Mouse (Mus musculus) heart, embryonic 16.5 days (tissue): ENCODE data around the gene Rgl3. TPM values are rescaled to one million over a fixed set of nuclear protein-coding genes. Genes with fewer than 3 reads are reported as not detected.

Experiments
- ATAC-seq: fragments of 200-750 bp; cut with Nextera tagmentation; replicated peaks from 2 replicates; pipeline ENCODE4 v1.8.0; 2017; ENCODE audit warnings: moderate number of reproducible peaks; ENCODE audit not compliant: insufficient read depth, low FRiP score; ENCODE audit errors: extremely low read depth
- H3K27ac ChIP-seq: fragments of 300-500 bp; sonication (generic); 2 replicates; pipeline ENCODE4 v1.5.1; 2014; ENCODE audit warnings: mild to moderate bottlenecking, low read length, control low read depth, moderate library complexity
- H3K27me3 ChIP-seq: fragments of 300-500 bp; sonication (generic); 2 replicates; pipeline ENCODE4 v1.6.1; 2014; ENCODE audit warnings: low read length, mixed read lengths; ENCODE audit not compliant: control insufficient read depth, insufficient read depth
- H3K36me3 ChIP-seq: fragments of 300-500 bp; sonication (generic); 2 replicates; pipeline ENCODE4 v1.6.1; 2014; ENCODE audit not compliant: control insufficient read depth, insufficient read depth
- H3K4me1 ChIP-seq: fragments of 300-500 bp; sonication (generic); 2 replicates; pipeline ENCODE4 v1.6.1; 2014; ENCODE audit warnings: low read length, mixed read lengths; ENCODE audit not compliant: control insufficient read depth, insufficient read depth
- H3K4me2 ChIP-seq: fragments of 300-500 bp; sonication (generic); 2 replicates; pipeline ENCODE4 v1.6.1; 2014; ENCODE audit warnings: low read depth, mild to moderate bottlenecking, control low read depth, low read length
- H3K4me3 ChIP-seq: fragments of 300-500 bp; sonication (generic); 2 replicates; pipeline ENCODE4 v1.5.1; 2014; ENCODE audit warnings: mild to moderate bottlenecking, control low read depth, low read length
- H3K9ac ChIP-seq: fragments of 300-500 bp; sonication (generic); 2 replicates; pipeline ENCODE4 v1.6.1; 2014; ENCODE audit warnings: low read length, control low read depth
- H3K9me3 ChIP-seq: fragments of 300-500 bp; sonication (generic); replicated peaks from 2 replicates; pipeline ENCODE4 v1.6.1; 2016; ENCODE audit warnings: low read length; ENCODE audit not compliant: control insufficient read depth
- WGBS: fragments of 180-500 bp; shearing (Covaris S2); extraction: QIAGEN DNeasy Blood & Tissue Kit; methylation state at CpG from one replicate; pipeline ENCODE4 v1.1.7; 2014; 5-methylcytosine and 5-hydroxymethylcytosine counted together
- polyA plus RNA-seq: library from polyadenylated mRNA; unstranded; fragments of >200 nt; fragmentation: Nextera tagmentation; extraction: Ambion mirVana; gene quantifications from 2 replicates; pipeline ENCODE4 v1.2.1, GENCODE M21; 2015

Rgl3 gene
- polyA plus RNA-seq, result 2.6 and 3.0 TPM in 2 replicates

DNA sequence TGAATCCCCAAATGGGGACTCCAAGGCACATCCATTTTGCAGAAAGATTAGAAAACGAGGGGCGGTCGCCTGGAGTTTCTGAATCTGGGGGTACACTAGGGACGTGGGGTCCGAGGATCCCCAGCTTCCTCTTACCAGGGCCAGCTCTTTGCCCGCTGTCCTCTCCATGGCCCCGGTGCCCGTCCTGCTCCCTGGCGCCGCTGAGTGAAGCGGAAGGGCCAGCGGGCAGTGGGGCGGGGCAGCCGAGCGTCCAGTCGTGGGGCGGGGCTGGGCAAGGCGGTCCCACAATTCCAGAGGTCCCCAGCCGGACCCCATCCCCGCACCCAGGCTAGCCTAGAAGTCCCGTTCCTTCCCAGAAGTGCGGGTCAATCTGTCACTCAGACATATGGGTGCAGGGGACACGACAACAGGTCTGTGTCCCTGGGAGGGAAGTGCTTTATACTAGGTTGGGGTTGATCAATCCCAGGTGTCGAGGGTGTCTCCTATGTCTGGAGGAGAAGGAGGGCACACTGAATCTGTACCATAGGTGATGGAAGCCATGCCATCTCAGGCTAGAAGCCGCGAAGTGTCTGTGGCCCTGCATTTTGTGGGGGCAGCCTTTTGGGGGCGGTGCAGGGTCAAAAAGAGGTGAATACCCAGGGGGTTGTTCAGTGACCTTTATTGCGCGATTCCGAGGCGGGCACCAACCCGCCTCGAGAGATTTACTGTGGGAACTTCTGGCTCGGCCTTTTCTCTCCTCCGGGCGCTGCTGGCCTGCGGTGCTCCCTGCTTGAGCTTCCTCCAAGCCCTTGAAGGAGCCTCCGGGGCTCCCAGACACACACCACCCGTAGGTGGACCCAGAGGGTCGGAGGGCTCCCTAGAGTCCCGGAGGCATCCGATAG, at the start of gene Rgl3:
TSS of gene Rgl3 (minus strand) at position 217 of the 881 bp plus-strand sequence.
- ATAC-seq, result peak; percentile 67
- peak within 1 kb of the TSS; percentile 56 for H3K4me3 ChIP-seq
- H3K9ac ChIP-seq, result peak within 1 kb of the TSS; percentile 64
- H3K4me1 ChIP-seq, result peaks cover 13% of the 10 kb centered on the region
- no peaks in the 10 kb centered on the region for H3K36me3 ChIP-seq
- no peak within 1 kb of the TSS for H3K27ac ChIP-seq
- no peaks in the 10 kb centered on the region for H3K9me3 ChIP-seq
- H3K27me3 ChIP-seq, result peaks cover 73% of the 10 kb centered on the region
- WGBS, result 2% methylated on average over 42 of the region's 42 CpGs
- H3K4me2 ChIP-seq, result peak within 1 kb of the TSS; percentile 75

DNA sequence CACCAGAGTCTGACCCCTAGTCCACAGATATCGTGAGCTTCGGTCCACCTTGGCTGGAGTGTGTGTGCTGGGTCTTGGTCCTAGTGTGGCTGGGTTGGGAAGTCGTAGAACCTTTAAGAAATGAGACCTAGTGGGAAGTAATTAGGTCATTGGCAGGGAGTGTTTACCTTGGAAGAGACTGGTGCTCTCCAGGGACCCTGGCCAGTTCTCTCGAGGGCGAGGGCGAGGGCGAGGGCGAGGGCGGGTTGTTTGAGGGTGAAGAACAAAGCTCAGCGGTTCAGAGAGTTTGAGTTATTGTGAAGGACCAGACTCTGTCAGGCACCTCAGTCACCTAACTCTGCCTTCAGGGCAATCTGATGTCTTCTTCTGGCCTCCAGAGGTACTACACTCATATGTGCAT, 48.6 kb upstream of the Rgl3 start:
- H3K36me3 ChIP-seq, result no peaks in the 10 kb centered on the region

DNA sequence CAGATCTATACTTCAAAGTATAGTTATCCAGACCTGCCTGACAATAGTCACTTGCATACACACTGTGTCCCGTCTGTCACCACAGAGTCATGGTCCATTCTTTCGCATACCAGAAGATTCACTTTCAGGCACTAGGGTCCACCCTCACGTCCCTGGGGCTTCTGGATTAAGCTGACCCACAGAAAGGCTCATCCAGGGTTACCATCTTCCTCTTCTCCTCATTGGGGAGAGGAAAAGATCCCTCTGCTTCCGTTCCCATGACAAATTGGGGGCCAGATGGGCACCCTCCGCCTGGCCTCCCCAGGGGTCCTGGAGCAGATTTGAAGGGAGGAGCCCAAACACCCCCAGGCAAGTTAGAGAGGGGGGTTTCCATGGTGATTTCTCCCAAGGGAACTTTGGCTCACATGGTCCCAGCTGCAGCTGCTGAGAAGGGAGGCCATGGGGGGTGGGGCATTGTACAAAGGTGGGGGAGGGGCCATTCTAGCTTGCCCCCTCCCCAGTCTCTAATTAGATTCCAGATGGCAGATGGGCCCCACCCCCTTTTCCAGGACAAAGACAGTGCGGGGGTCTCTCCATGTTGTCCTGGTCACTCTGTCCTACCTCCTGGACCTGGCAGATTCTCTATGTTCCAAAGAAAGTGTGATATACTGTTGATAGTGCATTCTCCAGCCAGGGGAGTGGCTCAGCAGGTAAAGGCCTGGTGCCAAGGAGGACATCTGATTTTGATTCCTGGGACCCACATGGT, 46.2 kb upstream of the Rgl3 start:
- no peak overlapping the region for H3K9ac ChIP-seq
- H3K4me3 ChIP-seq, result no peak overlapping the region
- 56% methylated on average over 6 of the region's 6 CpGs for WGBS
- 0 out of 2 replicates have a peak, but pooled peaks cover under 1% of the 10 kb centered on the region for H3K9me3 ChIP-seq
- no peak overlapping the region for H3K27ac ChIP-seq
- no peaks in the 10 kb centered on the region for H3K27me3 ChIP-seq
- H3K4me1 ChIP-seq, result no peaks in the 10 kb centered on the region
- no peaks in the 10 kb centered on the region for H3K36me3 ChIP-seq
- ATAC-seq, result no peak
- no peak overlapping the region for H3K4me2 ChIP-seq

More for the DNA sequence above, 48.6 kb upstream of the Rgl3 start:
- no peak for ATAC-seq
- Histone ChIP-seq H3K4me3 (no peak overlapping the region), H3K4me2 (no peak overlapping the region), H3K4me1 (no peaks in the 10 kb centered on the region), H3K27me3 (no peaks in the 10 kb centered on the region), H3K9me3 (0 out of 2 replicates have a peak, but pooled peaks cover 2% of the 10 kb centered on the region), H3K27ac (no peak overlapping the region), H3K9ac (no peak overlapping the region)
- 68% methylated on average over 10 of the region's 10 CpGs for WGBS

DNA sequence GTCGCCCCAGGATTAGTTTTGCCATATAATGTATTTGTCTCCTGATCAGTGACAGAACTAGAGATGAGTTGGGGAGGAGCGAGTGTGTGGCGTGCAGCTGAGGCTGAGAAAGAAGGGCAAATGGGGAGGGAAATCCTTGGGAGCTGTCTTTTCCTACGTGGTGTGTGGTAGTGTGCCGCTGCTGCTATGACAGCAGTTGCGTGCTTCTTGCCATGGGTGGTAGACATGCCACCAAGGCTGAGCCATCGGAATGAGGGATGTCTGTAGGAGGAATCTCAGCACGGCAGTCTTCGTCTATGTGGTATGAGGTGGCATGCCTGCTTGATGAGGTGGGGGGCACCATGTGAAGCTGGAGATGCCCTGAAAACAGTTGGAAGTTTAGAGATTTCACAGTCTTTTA, 41.1 kb upstream of the Rgl3 start:
- no peak overlapping the region for H3K27ac ChIP-seq
- no peak for ATAC-seq
- no peaks in the 10 kb centered on the region for H3K4me1 ChIP-seq
- H3K4me3 ChIP-seq, result no peak overlapping the region
- no peak overlapping the region for H3K4me2 ChIP-seq
- H3K9ac ChIP-seq, result no peak overlapping the region
- no peaks in the 10 kb centered on the region for H3K9me3 ChIP-seq
- WGBS, result 89% methylated on average over 9 of the region's 9 CpGs
- H3K36me3 ChIP-seq, result no peaks in the 10 kb centered on the region
- no peaks in the 10 kb centered on the region for H3K27me3 ChIP-seq

DNA sequence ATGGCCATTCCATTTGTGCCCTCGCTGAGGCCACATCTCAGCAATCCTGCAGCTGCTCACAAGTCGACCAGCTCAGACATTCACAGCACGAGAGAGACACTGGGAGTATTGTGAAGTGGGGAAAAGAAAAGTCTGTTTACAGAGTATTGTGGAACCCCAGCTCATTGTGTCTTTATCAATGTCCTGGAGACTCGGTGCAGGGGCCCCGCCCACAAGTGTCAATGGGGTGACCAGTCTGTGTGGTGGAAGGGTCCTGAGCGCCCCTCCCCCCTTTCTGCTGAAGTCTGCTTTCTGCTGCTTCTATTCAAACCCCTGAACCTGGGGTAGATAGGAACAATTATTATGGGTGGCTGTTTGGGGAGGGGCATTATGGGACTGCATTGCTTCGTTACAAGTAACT, 39.2 kb upstream of the Rgl3 start:
- H3K9ac ChIP-seq, result no peak overlapping the region
- H3K4me3 ChIP-seq, result no peak overlapping the region
- no peaks in the 10 kb centered on the region for H3K27me3 ChIP-seq
- no peak overlapping the region for H3K27ac ChIP-seq
- H3K9me3 ChIP-seq, result no peaks in the 10 kb centered on the region
- H3K36me3 ChIP-seq, result no peaks in the 10 kb centered on the region
- 40% methylated on average over 7 of the region's 7 CpGs for WGBS
- ATAC-seq, result no peak
- H3K4me2 ChIP-seq, result no peak overlapping the region
- H3K4me1 ChIP-seq, result no peaks in the 10 kb centered on the region

DNA sequence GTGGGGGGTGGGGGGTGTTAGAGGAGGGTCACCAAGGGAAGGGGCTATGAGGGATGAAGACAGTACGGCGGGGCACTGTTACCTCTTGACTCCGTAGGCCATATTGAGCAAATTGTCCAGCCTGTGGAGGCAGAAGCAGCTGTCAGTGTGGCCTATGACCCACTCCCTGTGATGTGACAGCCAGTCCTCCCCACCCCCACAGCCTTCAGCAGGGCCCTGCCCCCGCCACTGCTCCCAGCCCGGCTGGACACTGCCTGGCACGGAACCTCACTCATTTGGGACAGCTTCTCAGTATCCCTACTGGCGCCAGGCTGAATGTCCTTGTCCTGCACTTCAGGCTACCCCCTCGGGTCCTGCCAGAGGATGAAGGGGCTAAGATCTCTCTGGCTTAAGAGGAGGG, 35.3 kb upstream of the Rgl3 start:
- no peak for ATAC-seq
- H3K4me3 ChIP-seq, result no peak overlapping the region
- 52% methylated on average over 8 of the region's 8 CpGs for WGBS

DNA sequence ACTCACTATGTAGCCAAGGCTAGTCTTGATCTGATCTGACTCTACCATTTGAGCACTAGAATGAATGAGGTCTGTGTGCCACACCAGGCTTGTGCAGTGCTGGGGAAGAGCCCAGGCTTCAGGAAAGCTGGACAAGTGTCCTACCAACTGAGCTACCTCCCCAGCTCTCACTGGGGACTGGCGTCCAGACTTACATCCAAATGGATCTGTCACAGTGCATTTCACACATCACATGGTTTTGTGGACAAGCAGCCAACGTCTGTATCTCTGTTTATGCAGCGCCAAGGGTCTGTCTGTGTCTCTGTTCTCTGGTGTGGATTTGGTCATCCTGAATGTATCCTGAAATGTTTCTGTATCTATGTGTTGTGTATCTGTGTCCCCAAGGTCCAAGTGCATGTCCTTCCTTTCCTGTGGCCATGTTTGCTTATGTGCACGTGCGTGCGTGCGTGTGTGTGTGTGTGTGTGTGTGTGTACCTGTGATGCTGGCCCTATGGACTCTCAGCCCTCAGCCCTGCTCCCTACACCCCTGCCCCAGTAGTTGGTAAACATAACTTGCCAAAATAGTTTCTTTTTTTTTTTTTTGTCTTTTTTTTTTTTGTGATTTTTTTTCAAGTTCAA, 28.1 kb upstream of the Rgl3 start:
- Histone ChIP-seq H3K27ac (no peak overlapping the region), H3K4me3 (no peak overlapping the region), H3K9me3 (no peaks in the 10 kb centered on the region), H3K36me3 (peaks cover 22% of the 10 kb centered on the region), H3K27me3 (no peaks in the 10 kb centered on the region), H3K9ac (no peak overlapping the region), H3K4me2 (no peak overlapping the region), H3K4me1 (no peaks in the 10 kb centered on the region)
- WGBS, result 67% methylated on average over 7 of the region's 7 CpGs
- no peak for ATAC-seq

More for the DNA sequence above, 35.3 kb upstream of the Rgl3 start:
- Histone ChIP-seq H3K27ac (no peak overlapping the region), H3K4me1 (no peaks in the 10 kb centered on the region), H3K27me3 (no peaks in the 10 kb centered on the region), H3K9me3 (no peaks in the 10 kb centered on the region), H3K4me2 (no peak overlapping the region), H3K9ac (no peak overlapping the region), H3K36me3 (no peaks in the 10 kb centered on the region)

DNA sequence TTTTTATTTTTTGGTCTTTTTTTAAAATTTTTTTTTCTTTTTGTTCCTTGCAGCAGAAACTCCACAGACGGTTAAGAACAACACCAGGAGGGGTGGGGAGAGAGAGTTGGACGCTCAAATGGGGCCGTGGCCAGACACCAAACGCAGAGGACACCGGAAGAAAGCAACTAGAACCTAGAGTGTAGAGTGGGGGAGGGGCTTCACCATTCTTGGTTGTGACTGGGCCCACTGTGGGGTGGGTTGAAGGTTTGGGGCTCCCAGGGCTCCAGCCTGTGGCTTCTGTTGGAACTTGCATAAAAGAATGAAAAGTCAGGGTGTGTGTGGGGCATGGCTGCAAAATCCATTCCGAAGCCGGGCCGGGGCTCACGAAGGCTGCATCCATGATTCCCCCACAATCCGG, 27.0 kb upstream of the Rgl3 start:
- 66% methylated on average over 10 of the region's 10 CpGs for WGBS
- Histone ChIP-seq H3K4me3 (no peak overlapping the region), H3K27me3 (no peaks in the 10 kb centered on the region), H3K4me1 (no peaks in the 10 kb centered on the region), H3K27ac (no peak overlapping the region), H3K36me3 (peaks cover 32% of the 10 kb centered on the region), H3K9ac (no peak overlapping the region), H3K9me3 (no peaks in the 10 kb centered on the region), H3K4me2 (no peak overlapping the region)
- ATAC-seq, result no peak
